In the genomic region with DNA sequence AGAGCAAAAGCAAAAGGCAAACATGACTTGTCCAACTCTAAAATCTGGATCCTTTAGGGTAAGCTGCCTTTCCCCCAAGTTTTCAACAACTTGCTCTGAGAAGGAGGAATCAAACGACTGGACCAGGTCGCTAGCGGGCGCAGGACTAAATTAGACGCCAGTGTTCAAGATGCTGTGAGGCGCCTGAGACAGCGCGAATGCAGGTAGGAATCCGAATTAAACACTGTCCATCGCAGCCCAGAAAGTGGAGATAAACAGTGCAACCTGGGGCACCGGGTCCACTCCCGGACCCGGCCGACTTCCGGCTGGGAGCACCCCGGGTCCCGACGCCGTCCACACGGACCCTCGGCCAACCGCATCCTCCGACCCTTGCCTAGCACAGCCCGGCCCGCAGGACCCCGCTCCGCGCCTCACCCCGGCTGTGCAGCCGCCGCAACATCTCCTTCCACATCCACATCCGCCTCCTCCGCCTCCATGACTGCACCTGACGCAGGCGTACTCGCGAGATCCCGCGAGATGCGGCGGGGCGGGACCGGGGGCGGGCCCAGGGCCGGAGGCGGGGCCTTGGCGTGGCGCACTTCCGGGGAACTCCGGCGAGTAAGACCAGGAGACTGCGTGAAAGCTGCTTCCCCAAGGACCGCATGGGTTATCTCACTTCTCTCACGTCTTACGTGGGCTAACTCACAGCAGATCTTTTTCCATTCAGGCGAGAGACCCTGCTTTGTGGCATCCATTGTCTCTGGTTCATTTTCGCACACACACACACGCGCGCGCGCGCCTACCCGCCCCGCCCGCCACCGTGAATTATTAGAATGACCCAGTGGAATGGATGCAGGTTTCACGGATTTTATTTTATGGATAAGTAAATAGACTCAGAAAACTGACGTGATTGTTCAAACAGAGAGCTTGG, we compare ENCODE assay signal across 8 mouse cellular contexts. TPM values are rescaled to one million over a fixed set of nuclear protein-coding genes. Genes with fewer than 3 reads are reported as not detected.
DNase-seq lines count a peak whose midpoint lies in the region; ATAC-seq lines count a peak whose summit lies in the region.

Mysm1 (minus strand) TSS at position 511 of the 910 bp plus-strand sequence.

- H3K9ac ChIP-seq in heart, embryonic 14.5 days (ENCODE audit: low read length) = peak within 1 kb of the TSS; percentile 96
- H3K9ac ChIP-seq in liver, embryonic 13.5 days = peak within 1 kb of the TSS; percentile 86
- peak within 1 kb of the TSS; percentile 86 for H3K9ac ChIP-seq in stomach, embryonic 16.5 days (ENCODE audit: low read length)

- H3K9me3 ChIP-seq in heart, embryonic 14.5 days (ENCODE audit: control insufficient read depth, low read length) = no peaks in the 10 kb centered on the region
- no peaks in the 10 kb centered on the region for H3K9me3 ChIP-seq in liver, embryonic 13.5 days (replicated peaks)
- no peaks in the 10 kb centered on the region for H3K9me3 ChIP-seq in stomach, embryonic 16.5 days (replicated peaks; ENCODE audit: control insufficient read depth, low read length)

- DNase-seq in c-Kit-negative CD71-positive TER-119-positive erythroid progenitor cells, embryonic 14.5 days (ENCODE audit: low read depth, low spot score) = peak; percentile 83
- DNase-seq in fibroblast of lung, adult 2 months (ENCODE audit: low read depth) = peak; percentile 83
- peak; percentile 96 for DNase-seq in kidney, postnatal 14 days
- peak; percentile 87 for DNase-seq in liver, embryonic 13.5 days
- peak; percentile 95 for DNase-seq in neural tube, embryonic 10.5 days (ENCODE audit: extremely low spot score, low spot score)

- peaks cover 18% of the 10 kb centered on the region for H3K36me3 ChIP-seq in heart, embryonic 14.5 days (ENCODE audit: control insufficient read depth, insufficient read depth, low read length)
- H3K36me3 ChIP-seq in liver, embryonic 13.5 days = peaks cover 19% of the 10 kb centered on the region
- H3K36me3 ChIP-seq in stomach, embryonic 16.5 days (ENCODE audit: control insufficient read depth, insufficient read depth, low read length) = peaks cover under 1% of the 10 kb centered on the region

- under 1% methylated on average over 69 of the region's 69 CpGs for WGBS in heart, embryonic 14.5 days
- under 1% methylated on average over 69 of the region's 69 CpGs for WGBS in liver, embryonic 13.5 days (ENCODE audit: insufficient replicate concordance)
- under 1% methylated on average over 69 of the region's 69 CpGs for WGBS in stomach, embryonic 16.5 days

- H3K4me2 ChIP-seq in heart, embryonic 14.5 days (ENCODE audit: low read length) = peak within 1 kb of the TSS; percentile 91
- peak within 1 kb of the TSS; percentile 73 for H3K4me2 ChIP-seq in liver, embryonic 13.5 days
- peak within 1 kb of the TSS; percentile 80 for H3K4me2 ChIP-seq in stomach, embryonic 16.5 days (ENCODE audit: low read depth, low read length)

- H3K27ac ChIP-seq in heart, embryonic 14.5 days (replicated peaks in 1 of 2; ENCODE audit: control insufficient read depth in 1 of 2, insufficient read depth in 1 of 2, low read depth in 2 of 2, low read length in 2 of 2) = peak within 1 kb of the TSS; percentile 80 to 91
- peak within 1 kb of the TSS; percentile 70 for H3K27ac ChIP-seq in liver, embryonic 13.5 days
- peak within 1 kb of the TSS; percentile 75 for H3K27ac ChIP-seq in stomach, embryonic 16.5 days (ENCODE audit: low read length)

- peak; percentile 94 for ATAC-seq in CD4-positive, CD25-positive, alpha-beta regulatory T cell, adult 4 months
- peak; percentile 99 for ATAC-seq in heart, embryonic 14.5 days (ENCODE audit: insufficient number of reproducible peaks, insufficient read depth, low FRiP score, low read depth)
- peak; percentile 99 for ATAC-seq in liver, embryonic 13.5 days (ENCODE audit: low read depth)
- peak; percentile 100 for ATAC-seq in stomach, embryonic 16.5 days (ENCODE audit: insufficient read depth, low FRiP score)

- H3K4me3 ChIP-seq in heart, embryonic 14.5 days (ENCODE audit: control insufficient read depth in 1 of 2, insufficient read depth in 1 of 2, low read depth in 1 of 2, low read length in 2 of 2) = peak within 1 kb of the TSS; percentile 89 to 95
- H3K4me3 ChIP-seq in liver, embryonic 13.5 days (replicated peaks) = peak within 1 kb of the TSS; percentile 87
- peak within 1 kb of the TSS; percentile 71 for H3K4me3 ChIP-seq in stomach, embryonic 16.5 days (replicated peaks; ENCODE audit: low read length)

- H3K27me3 ChIP-seq in heart, embryonic 14.5 days (ENCODE audit: control insufficient read depth, insufficient read depth, low read length) = no peaks in the 10 kb centered on the region
- no peaks in the 10 kb centered on the region for H3K27me3 ChIP-seq in liver, embryonic 13.5 days
- H3K27me3 ChIP-seq in stomach, embryonic 16.5 days (ENCODE audit: control insufficient read depth, insufficient read depth, low read length) = no peaks in the 10 kb centered on the region

- peaks cover 0 to 16% of the 10 kb centered on the region in 2 experiments; a peak in 2 of 4 replicates for H3K4me1 ChIP-seq in heart, embryonic 14.5 days (ENCODE audit: control insufficient read depth in 2 of 2, insufficient read depth in 2 of 2, low read length in 2 of 2)
- H3K4me1 ChIP-seq in liver, embryonic 13.5 days (replicated peaks) = peaks cover 29% of the 10 kb centered on the region
- H3K4me1 ChIP-seq in stomach, embryonic 16.5 days (ENCODE audit: control insufficient read depth, insufficient read depth, low read length) = peaks cover 11% of the 10 kb centered on the region

RNA-seq across cellular contexts. Expression of gene Mysm1, which starts in this region (rescaled TPM):
- polyA plus RNA-seq in CD4-positive, CD25-positive, alpha-beta regulatory T cell, adult 4 months (2017; shearing (Covaris generic)) = 100 to 1,000 TPM in 1 of 2 experiments, 10 to 100 TPM in 1; 94.6 to 130 TPM
- polyA plus RNA-seq in heart, embryonic 14.5 days (2014; fragmentation: Nextera tagmentation; extraction: Ambion mirVana) = 19.5 and 21.5 TPM in 2 replicates
- 8.3 and 10.5 TPM in 2 replicates for polyA plus RNA-seq in liver, embryonic 13.5 days (2015; fragmentation: Nextera tagmentation; extraction: Ambion mirVana)
- 26.6 and 27.0 TPM in 2 replicates for polyA plus RNA-seq in stomach, embryonic 16.5 days (2015; fragmentation: Nextera tagmentation; extraction: Ambion mirVana)

Comparison
In these comparisons a context has a peak if more than half of its experiments do, and no peak if none do; other contexts are left out.
1. Peak in every context shown above with its lines: DNase-seq, ATAC-seq, H3K4me3 ChIP-seq and H3K27ac ChIP-seq.